Mouse (Mus musculus): ENCODE measurements around the gene Arfgap3.
"Not testable (repeated sequence)": the region's sequence is repeated elsewhere in the genome, so short reads cannot be mapped to it uniquely, and the experiment has no call there.

Arfgap3 gene

DNA sequence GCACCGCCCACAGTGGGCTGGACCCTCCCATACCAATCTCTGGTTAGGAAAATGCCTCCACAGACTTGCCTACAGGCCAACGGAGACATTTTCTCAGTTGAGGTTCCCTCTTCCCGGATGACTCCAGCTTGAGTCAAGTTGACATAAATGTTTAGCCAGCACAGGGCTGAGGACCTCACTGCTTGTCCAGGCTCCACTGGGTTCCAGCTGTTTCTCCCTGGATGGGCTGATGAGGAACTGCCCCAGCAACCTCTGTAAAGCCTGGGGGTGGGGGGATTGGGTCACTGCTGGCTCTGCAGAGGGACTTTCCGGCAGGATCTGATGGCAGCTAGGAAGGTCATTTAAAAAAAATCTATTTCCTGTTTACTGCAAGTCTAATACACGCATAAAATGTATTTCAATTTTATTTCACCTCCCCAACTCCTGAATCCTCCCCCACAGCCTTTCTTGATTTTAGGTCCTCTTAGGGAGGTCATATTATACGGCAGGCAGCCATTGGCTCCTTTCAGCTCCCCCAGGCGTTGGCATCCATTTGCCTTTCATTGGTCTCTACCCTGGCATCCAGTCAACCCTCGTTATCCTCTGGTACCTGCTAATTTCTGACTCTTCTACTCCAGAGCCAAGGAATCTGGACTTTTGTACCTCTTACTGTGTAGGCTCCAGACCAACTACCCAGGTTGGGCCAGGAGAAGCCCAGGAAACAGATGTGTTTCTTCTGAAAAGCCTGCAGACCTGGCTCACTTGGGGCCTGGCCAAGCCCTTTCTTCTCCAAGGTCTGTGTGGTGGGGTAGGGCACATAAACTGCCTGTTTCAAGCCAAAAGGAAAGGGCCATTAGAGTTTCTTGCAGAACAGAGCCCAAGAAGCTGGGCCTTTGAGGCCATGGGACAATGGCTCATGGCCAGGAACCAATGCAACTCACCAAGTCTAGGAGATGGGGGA is 56.1 kb downstream of the Arfgap3 start:
- peak; percentile 26 for DNase-seq

DNA sequence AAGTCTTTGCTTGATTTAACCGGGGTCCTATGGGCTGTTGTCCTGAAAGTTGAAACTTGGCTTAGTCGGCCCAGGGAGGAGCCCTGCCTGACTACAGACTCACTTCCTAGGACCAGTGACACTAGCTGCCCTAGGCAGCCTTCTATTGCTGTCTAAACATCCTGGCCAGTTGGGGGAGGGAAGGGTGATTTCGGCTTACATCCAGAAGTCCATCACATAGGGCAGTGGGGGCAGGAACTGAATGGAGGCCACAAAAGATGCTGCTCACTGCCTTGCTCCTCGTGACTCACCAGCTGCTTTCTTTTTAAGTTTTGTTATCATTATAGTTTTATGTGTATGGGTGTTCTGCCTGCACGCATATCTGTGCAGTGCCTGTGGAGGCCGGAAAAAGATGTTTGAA is 56.9 kb downstream of the Arfgap3 start:
- DNase-seq: peak; percentile 68

DNA sequence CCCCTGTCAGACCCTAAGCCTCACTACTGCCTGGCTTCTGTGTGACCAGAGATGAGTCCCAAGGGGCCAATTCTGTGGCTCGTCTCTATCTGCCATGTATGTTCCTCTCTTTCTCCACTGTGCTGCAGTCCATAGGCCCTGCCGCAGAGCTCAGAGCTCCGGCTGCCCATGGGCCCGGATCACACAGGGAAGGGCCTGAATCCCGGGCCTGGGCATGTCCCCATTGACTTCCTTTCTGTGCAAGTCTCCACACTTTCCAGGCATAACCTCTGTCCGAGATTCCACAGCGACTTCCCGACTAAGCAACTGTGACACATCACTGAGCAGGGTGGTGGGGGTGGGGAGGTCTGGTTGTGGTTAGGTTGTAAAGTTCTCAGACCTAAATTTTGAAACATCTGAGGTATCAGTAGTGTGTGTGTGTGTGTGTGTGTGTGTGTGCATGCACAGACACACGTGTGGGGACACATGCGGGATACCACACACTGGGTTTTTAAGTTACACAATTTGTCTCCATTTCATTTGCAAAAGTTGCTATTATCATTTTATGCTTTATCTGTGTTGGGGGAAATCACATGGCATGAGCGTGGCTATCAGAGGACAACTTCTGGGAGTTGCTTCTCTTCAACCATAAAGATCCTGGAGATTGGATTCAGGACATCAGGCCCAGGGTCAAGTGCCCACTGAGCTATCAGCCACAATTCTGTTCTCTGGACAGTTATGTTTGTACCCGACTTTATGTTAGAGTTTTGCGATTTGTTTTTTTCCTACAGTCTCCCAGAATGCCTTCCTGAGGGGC is 57.6 kb downstream of the Arfgap3 start:
- no peak for DNase-seq

DNA sequence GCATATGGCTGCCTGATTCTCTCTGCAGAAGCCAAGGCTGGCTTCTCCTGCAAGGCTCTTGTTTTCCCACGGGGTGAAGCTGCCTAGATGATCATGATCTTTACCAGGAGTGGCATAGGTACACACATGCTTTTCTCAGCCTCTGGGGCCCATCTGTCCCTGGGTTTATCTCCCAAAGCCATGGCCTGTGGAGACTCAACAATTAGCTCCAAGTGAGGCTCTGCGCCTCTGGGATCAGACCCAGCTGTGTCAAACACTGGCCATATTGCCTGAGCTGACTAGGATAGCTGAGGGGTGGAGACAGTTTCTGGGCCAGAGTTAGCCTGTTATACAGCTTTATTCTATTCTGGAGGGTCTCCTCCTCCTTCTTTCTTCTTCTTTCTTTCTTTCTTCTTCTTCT is 59.1 kb downstream of the Arfgap3 start:
- DNase-seq: no peak

DNA sequence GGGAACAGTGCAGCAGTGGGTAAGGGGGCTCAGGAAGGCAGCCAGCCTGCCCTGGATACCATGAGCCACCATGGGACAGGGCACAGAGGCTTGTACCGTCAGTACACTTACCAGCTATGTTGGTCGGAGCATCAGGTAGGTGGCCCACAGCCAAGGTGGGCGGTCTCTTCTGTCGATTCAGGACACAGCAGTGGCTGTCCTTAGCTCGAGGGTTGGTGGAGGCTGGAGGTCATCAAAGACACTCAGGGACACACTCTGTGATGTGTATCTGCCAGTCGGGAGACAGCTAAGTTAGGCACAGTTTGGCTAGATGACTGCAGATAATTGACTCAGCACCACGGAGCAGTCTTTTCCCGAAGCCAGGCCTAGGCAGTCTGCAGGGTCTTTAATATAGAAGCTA is 65.2 kb downstream of the Arfgap3 start:
- DNase-seq: no peak

DNA sequence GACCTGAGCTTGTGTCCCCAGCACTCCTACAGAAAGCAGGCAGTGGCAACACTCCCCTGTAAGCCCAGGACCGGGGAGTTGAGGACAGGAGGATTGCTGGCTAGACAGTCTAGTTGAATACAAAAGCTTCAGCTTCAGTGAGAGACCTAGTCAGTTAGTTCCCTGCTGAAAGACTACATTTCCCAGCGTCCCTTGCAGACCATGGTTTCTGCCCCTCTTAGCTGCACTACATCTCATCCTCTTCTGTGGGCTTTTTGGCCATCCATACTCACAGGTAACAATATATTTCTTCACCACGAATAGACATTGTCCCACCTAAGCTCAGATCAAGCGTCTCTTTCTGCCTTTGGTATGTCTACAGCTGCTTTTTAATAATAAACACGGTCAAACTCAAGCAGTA is 67.7 kb downstream of the Arfgap3 start:
- no peak for DNase-seq

DNA sequence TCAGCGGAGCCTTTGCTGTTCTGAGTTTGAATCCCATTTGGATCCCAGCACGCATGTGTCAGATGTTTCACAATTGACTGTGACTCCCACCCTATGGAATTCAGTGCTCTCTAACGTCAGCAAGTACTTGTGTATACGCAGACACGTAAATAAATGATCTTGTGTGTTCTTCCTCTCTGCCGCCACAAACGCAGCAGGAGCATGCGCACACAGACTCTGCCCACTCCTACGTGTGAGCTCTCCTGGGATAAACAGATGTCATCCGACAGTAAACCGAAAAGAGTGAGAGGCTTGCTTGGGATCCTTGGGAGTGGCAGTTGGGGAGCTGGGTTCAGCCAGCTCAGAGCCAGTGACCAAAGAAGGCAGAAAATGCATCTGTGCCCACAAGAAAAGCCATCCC is 68.7 kb downstream of the Arfgap3 start:
- DNase-seq: peak; percentile 33

DNA sequence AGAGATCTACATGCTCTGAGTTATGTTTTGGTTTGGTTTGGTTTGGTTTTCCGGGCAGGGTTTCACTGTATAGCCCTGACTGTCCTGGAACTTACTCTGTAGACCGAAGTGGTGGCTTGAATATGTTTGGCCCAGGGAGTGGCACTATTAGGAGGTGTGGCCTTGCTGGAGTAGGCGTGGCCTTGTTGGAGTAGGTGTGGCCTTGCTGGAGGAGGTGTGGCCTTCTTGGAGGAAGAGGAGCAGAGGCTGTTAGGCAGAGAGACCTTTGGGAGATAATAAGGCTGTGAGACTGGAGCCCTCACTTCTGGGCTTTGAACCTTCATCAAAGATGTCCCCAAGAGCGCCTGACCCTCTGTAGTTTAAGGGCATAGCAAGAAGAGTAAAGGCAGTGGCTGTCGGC is 71.5 kb downstream of the Arfgap3 start:
- no peak for DNase-seq

DNA sequence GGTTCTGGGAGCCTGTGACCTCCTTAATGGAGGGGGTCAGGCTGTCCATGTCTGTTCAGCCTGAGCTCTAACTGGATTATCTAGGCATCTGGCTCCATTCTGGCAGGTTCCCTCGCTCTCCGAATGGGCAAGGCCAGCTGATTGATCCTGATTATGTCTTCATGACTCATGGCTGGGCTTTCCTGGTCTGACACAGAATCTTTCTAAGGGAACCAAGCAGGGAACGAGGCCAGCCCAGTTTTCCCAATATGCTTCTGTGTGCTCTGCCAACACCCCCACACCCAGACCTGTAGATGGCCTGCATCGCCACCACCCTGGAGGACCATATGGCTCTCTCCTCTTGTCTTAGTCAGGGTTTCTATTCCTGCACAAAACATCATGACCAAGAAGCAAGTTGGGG is 72.6 kb downstream of the Arfgap3 start:
- DNase-seq: no peak

DNA sequence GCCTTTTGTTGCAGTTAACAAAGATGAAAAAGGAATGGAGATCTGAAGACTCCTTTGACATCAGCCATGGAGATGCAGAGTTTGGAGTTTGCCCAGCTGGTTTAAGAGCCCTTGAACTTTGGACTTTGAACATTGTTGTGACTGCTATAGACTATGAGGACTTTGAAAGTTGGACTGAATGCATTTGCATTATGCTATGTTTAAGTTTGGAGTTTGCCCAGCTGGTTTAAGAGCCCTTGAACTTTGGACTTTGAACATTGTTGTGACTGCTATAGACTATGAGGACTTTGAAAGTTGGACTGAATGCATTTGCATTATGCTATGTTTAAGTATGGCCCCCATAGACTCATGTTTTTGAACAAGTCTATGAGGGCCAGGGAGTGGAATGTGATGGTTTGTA is 75.8 kb downstream of the Arfgap3 start:
- DNase-seq: not testable (repeated sequence)

DNA sequence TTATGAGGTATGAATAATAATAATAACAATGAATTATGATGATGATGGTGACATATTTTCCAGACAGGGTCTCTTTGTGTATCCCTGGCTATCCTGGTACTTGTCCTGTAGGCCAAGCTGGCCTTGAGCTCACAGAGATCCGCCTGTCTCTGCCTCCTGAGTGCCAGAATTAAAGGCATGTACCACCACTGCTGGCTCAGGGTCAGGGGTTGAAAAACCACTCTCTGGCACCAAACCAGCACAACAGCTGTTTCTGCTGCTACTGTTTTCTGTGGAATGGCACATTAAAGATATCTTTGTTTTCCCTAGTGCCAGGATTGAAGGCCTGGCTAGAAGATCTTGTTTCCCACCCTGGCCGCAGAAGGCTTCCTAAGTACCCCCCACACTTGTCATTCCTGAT is 77.0 kb downstream of the Arfgap3 start:
- no peak for DNase-seq

DNA sequence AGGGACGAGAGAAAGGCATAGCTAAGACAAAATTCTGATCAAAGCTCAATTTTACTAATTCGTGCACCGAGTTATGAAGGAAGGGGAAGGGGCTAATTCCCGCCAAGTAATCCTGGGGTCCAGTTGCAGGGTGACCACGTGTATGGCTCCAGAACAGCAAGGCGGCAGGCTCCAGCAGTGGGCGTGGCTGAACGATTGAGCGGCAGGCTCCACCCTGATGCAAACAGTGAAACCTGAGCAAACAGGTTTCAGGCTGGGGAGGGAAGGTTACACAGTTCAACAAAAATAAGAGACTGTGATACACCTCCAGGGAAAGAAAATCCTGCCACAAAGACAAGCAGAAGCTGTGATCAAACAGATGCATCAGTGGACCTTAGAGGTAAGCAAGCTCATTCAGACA is 78.8 kb downstream of the Arfgap3 start:
- DNase-seq: not testable (repeated sequence)

DNA sequence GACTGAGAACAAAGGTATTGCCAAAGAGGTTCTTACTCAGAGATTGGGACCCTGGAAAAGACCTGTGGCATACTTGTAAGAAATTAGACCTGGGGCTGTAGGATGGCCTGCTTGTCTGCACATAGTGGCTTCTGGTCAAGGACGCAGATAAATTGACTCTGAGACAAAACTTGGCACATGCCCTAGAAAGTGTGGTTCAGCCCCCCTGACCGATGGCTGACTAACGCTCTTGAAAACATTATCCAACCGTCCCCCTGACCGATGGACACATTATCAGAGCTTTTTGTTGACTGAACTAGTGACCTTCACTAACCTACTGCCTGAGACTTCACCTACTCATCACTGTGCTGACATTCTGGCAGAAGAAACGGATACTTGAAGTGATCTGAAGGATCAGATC is 80.1 kb downstream of the Arfgap3 start:
- DNase-seq: not testable (repeated sequence)

DNA sequence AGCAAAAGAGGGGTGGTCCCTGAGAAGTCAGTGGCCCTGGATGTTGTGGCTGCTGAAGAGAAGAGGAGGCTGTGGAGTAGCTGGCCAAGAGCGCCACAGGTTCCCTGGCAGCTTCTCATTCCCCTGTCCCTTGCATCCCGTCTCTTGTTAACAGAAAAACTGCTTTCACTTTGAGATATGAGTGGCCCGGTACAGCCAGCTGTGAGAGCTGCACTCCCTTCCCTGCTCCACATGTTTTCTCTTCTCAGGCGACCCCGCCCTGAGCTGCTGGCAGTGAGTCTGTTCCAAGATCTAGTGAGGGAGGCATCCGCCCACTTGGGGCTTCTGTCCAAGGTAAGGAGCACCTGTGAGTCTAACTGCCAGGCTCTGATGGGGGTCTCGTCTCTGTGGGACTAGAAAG is 81.6 kb downstream of the Arfgap3 start:
- peak; percentile 31 for DNase-seq

DNA sequence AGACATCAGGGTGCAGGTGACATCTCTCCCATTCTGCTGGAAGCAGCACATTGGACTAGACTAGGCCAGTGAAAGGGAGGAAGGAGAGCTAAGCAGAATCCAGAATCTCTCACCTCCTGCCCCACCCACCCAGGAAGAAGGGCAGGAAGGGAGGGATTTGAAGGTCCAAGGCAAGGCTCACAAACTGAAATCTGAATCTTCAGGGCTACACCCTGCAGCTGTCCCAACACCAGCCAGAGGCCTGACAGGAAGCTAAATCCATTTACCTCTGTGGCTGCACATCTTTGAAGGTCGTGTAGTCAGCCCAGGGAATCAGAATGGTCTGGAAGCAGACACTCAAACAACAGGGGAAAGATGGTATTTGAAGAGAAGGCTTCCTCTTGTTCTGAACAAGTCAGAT is 84.8 kb downstream of the Arfgap3 start:
- DNase-seq: no peak

DNA sequence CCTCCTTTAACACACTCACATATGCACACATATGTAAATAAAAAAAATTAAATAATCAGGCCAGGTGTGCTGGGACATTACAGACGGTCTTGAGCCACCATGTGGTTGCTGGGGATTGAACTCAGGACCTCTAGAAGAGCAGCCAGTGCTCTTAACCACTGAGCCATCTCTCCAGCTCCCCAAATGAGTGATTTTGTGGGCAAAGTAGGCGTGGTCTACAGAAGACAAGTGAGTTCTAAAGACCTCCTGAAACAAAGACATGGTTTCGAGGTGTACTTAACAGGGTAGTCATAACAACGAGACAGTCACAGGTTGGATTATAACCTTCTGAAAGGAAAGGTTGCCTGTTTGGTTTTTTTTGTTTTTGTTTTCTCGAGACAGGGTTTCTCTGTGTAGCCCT is 86.6 kb downstream of the Arfgap3 start:
- DNase-seq: no peak

DNA sequence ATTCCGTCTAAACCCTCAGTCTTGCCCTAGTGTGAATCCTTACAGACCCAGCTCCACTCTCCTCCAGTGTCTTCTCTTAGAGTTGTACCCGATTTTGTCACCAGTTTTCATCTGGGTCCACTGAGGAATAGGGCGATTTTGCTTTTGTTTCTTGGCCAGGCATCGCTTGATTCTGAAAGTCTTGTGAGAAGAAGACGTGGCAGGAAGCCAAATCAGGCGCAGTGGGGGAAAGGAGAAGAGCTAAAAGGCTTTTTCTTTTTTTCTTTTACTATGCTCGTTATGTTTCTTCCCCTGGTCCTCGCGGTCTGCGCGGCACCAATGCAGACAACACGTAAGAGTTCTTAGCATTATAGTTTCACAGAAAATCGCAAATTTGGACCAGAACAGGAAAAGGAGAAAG is 92.1 kb downstream of the Arfgap3 start:
- DNase-seq: peak; percentile 35

DNA sequence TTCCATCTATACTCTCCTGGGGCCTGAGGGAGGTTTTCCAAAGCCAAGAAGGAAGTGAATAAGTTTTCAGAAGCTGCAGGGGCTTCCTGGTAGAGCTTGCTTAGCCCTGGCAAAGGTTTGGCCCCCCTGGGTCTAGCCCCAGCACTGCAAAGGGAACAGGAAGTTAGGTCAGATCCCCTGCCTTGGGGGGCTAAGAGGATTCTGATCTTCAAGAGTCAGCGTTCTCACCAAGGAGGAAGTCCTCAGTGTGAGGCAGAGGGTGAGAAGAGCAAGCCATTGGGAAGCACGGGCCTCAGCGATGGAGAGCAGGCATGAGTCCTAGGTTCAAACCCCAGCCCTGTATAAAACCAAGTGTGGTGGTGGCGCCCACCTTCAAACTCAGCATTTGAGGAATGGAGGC is 93.6 kb downstream of the Arfgap3 start:
- no peak for DNase-seq

DNA sequence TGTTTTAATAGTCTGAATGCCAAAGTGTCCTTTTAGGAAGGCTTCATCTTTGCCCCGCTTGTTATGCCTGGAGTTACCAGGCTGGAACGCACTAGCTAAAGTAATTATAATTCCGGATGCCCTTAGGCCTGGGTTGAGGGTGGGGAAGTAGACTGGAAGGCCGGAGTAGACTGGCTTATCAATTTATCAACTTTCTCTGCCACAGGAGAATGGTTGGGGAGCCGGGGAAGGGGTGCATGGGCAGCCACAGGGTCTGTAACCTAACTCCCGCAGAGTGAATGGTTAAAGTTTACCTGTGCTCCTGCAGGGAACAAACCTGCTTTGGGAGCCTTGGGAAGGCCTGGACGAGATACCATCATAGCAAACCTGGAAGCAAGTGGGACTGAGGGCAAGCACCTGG is 94.1 kb downstream of the Arfgap3 start:
- DNase-seq: no peak

DNA sequence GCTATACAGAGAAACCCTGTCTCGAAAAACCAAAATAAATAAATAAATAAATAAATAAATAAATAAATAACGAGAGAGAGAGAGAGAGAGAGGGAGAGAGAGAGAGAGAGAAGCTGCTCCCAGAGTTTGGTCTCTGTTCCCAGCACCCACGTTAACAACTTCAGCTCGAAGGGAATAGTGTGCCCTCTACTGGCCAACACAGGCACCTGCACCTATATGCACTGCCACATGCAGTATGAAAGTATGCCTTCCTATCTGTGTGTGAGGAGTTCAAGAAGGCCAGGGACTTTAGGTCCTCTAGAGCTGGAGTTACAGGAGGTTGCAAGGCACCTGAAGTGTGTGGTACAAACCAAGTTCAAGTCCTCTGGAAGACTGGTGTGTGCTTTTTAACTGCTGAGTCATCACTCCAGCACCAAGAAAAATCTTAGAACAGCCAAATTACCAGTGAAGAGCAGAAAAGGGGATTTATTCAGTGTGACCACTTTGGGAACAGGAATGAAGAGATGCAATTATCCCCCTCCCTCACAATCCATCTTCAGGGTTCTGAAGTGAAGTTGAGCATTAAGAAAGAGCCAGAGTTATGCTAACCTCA is 94.8 kb downstream of the Arfgap3 start:
- DNase-seq: no peak

DNA sequence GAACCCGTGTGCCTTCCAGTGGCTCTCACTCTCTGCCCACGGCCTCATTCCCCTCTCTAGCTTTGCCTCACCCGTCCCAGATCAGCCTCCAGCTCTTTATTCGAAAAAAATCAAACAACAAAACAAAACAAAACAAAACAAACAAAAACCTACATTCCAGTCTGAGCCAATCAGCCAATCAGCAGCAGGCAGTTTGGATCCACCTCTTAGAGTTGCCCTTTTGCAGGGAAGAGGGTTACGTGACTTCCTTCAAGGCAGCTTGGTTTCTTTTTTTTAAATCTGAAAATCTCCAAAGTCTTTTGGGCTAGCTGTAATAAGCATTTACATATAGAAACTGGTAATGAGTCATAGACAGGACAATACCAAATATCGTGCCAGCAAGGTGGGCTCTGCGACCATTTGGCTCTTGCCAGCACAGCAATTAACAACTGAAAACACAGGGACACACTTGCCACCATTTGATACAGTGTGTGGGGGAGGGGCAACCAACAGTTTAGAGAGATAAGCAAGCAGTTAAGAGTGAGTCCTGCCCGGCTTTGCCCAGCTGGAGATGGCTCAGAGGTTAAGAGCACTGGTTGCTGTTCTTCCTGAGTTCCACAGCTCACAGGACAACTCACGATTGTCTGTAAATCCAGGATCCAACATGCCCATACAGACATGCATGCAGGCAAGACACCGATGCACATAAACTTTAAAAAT is 95.5 kb downstream of the Arfgap3 start:
- DNase-seq: no peak

DNA sequence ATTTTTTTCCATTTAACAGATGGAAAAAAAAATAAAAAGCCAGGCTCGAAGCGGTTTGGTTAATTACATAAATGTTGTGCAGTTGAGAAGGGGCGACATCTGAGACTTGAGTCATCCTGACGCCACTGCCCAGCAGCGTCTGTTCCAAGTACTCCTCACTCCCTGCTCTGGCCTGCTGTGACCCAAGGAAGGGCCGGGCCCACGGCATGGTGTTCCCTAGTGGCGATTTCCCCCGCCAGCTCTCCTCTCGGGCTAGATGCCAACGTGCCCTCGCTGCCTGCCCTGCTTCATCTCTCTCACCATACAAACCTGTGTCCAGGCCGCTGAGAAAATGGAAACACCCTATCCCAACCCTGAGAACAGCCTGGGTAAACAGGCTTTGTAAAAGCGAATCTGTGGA is 98.0 kb downstream of the Arfgap3 start:
- DNase-seq: peak; percentile 46
